Mouse (Mus musculus): Measurements from ENCODE around the gene Nkx2-2. TPM values are rescaled to one million over a fixed set of nuclear protein-coding genes. Genes with fewer than 3 reads are reported as not detected.
"Not testable (repeated sequence)": the region's sequence is repeated elsewhere in the genome, so short reads cannot be mapped to it uniquely, and the experiment has no call there.

Gene Nkx2-2
- polyA plus RNA-seq, 1 experiment from 2014 or later, result 2.5 TPM

DNA sequence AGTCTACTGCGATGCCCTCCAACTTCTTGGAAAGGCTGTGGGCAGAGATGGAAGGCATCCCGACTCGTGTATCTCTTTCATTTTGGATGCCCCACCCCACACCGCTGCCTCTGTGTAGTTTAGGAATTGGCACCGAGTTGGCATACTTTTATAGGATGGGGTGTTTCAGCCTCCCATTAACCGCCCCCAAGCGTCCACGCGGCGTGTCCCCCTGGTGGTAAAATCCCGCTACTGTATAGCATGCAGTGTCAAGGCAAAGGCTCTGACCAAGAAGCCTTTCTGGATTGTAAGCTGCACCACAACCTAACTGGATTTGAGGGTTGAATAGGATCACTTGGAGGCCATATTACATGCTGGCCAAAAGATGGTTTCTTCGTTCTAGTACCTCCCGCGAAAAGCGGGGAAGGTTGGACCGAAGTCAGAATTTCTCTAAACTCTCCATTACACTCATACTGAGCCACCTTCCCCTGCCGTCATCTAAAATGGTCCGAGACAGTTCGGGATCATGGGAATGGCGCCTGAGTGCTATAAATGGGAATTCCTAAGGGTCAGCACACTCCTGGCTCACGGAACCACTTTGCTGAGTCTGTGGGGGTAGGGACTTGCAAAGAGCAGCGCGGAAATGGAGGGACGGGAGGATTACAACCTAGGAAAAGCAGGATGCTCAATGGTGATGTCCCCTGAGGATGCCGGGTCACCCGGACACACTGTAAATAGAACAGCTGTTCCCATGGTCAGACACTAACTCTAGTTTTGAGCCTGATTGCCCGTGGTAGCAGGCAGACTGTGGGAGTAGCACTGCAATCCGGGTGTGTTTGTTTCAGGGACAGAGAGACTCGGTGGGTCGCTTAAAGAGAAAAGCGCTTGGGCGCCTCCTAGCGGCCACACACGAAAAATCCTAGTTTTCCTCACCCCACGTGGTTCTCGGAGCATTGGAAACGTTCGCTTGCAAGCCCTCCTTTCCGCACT is 15.7 kb downstream of the Nkx2-2 start:
- H3K27ac ChIP-seq (replicated peaks), result no peak overlapping the region
- H3K4me3 ChIP-seq, result peak overlapping the region; percentile 34
- H3K4me2 ChIP-seq, result peak overlapping the region; percentile 65
- WGBS, result 1% methylated on average over 39 of the region's 39 CpGs
- peaks cover 79% of the 10 kb centered on the region for H3K27me3 ChIP-seq
- no peaks in the 10 kb centered on the region for H3K9me3 ChIP-seq
- H3K4me1 ChIP-seq (replicated peaks), result peaks cover 17% of the 10 kb centered on the region
- H3K36me3 ChIP-seq, result no peaks in the 10 kb centered on the region
- ATAC-seq (ENCODE audit: low FRiP score, low read depth), result peak; percentile 65
- no peak overlapping the region; the same call in 1 of the 2 replicates for H3K9ac ChIP-seq

DNA sequence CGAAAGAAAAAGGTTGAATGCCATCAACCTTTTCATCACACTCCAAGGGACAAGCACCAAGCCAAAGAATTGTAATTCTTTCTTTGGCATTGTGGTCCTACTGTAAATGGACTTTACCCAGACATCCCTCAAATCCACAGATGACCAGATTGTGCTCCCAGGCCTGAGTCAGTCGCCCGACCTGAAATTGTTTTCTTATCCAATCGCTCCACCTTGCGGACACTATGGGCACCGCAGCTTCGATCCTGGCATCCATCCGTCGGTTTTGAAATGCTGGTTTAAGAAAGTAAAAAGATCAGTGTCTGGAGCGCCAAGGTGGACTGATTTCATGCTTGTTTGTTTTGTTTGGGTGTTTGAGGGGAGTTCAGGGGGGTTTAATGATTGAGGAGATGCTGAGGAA is 16.4 kb downstream of the Nkx2-2 start:
- Histone ChIP-seq H3K27me3 (peaks cover 78% of the 10 kb centered on the region), H3K27ac (replicated peaks) (no peak overlapping the region), H3K4me1 (replicated peaks) (peaks cover 17% of the 10 kb centered on the region), H3K4me2 (peak overlapping the region; percentile 65), H3K9me3 (no peaks in the 10 kb centered on the region), H3K36me3 (no peaks in the 10 kb centered on the region), H3K4me3 (peak overlapping the region; percentile 34), H3K9ac (no peak overlapping the region)
- WGBS, result 9% methylated on average over 10 of the region's 10 CpGs
- ATAC-seq (ENCODE audit: low FRiP score, low read depth), result 0 out of 2 replicates have a peak, but pooled peaks have one; percentile 6

DNA sequence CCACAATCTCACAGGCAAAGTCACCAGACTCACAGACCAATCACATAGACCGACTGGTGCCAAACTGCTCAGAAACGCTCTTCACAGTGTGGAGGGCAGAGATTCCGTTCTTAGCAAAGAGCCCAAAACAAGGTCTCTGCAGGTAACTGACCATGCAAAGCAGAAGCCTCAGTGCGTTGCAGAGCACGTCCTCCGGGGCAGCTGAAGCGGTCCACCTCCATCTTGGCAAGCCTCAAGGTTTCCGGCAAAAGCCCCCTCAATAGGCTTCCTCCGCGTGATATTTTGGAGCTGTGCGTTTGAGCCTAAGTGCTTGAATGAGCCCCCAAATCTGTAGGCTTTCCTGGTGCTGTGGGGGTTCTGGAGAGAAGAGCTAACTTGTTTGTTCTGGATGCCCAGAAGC is 18.7 kb downstream of the Nkx2-2 start:
- Histone ChIP-seq H3K4me1 (replicated peaks) (peaks cover 12% of the 10 kb centered on the region), H3K27ac (replicated peaks) (no peak overlapping the region), H3K36me3 (no peaks in the 10 kb centered on the region), H3K4me2 (no peak overlapping the region), H3K9ac (no peak overlapping the region), H3K27me3 (peaks cover 56% of the 10 kb centered on the region), H3K4me3 (no peak overlapping the region), H3K9me3 (no peaks in the 10 kb centered on the region)
- no peak for ATAC-seq (ENCODE audit: low FRiP score, low read depth)
- WGBS, result 85% methylated on average over 11 of the region's 11 CpGs

DNA sequence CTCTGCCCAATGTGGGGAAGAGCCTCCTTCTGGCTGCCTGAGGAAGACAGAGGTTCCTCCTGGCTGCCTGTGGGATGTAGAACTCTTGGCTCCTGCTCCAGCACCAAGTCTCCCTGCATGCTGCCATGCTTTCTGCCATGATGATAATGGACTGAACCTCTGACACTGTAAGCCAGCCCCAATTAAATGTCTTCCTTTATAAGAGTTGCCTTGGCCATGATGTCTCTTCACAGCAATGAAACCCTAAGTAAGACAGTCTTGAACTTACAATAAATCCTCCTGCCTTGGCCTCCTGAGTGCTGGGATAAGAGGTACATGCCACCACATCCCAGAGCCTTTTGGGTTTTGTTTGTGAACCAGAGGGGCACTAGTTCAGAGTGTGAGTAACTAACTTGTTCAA is 20.3 kb downstream of the Nkx2-2 start:
- Histone ChIP-seq H3K4me3 (no peak overlapping the region), H3K4me1 (replicated peaks) (peaks cover 9% of the 10 kb centered on the region), H3K9me3 (no peaks in the 10 kb centered on the region), H3K4me2 (no peak overlapping the region), H3K27ac (replicated peaks) (no peak overlapping the region), H3K9ac (no peak overlapping the region), H3K27me3 (peaks cover 42% of the 10 kb centered on the region), H3K36me3 (no peaks in the 10 kb centered on the region)
- ATAC-seq (ENCODE audit: low FRiP score, low read depth), result no peak

DNA sequence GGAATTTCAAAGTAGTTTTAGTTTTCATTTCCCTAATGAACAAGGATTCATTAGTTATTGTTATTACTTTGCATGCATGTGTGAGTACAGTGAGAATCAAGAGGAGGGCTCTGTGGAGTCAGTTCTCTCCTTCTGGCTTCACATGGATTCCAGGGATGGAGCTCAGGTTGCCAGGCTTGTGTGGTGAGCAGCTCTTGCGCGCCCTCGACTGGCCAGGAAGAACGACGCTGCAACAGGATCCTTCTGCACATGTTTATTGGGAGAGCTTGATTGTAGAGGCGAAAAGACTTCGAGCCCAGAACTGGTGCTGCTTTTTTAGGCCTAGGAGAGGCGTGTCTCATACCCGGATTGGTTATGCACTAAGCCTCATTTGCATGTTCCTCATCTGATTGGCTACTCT is 23.5 kb downstream of the Nkx2-2 start:
- not testable (repeated sequence) for H3K4me2 ChIP-seq; ATAC-seq (ENCODE audit: low FRiP score, low read depth); H3K36me3 ChIP-seq; H3K4me3 ChIP-seq; H3K4me1 ChIP-seq (replicated peaks); H3K27ac ChIP-seq (replicated peaks); H3K9ac ChIP-seq; H3K9me3 ChIP-seq
- WGBS, result 82% methylated on average over 9 of the region's 9 CpGs
- peaks cover 22% of the 10 kb centered on the region for H3K27me3 ChIP-seq

DNA sequence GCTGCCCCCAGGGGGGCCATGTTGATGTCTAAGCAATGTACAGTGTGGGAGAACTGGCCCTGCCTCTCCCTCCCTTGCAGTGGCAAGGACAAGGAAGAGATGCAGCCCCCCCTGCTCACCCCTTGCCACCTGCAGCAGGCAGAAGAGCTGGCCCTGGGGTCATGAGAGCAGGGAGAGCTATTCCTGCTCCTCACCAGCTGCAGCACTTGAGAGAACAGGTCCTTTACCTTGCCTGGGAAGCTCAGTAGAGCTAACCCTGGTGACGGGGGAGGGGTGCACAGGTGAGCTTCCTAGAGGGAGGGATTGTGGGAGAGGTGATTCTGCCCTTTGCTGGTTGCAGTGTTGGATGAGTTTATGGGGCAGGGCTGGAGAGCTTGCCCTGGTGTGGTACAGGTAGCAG is 28.2 kb downstream of the Nkx2-2 start:
- no peak for ATAC-seq (ENCODE audit: low FRiP score, low read depth)
- Histone ChIP-seq H3K4me2 (no peak overlapping the region), H3K9me3 (no peaks in the 10 kb centered on the region), H3K27ac (replicated peaks) (no peak overlapping the region), H3K36me3 (no peaks in the 10 kb centered on the region), H3K9ac (no peak overlapping the region), H3K27me3 (no peaks in the 10 kb centered on the region), H3K4me3 (no peak overlapping the region), H3K4me1 (replicated peaks) (no peaks in the 10 kb centered on the region)
- WGBS, result 81% methylated on average over 1 of the region's 1 CpGs

DNA sequence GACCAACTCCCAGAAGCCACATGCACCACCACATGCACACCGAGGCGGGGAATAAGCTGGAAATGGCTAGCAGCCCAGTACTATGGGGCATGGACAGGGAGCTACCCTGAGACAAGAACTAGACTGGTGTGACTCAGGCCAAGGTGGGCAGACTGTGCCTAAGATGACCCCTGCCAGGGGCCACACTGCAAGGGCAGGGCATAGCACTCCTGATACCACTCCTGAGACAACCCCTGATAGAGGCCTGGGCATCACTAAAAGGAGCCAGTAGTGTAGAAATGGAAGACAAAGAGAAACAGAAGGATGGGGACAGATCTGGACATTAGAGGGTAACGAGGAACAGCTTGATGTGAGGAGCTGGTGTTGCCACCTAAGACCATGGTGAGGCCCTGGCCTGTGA is 28.7 kb downstream of the Nkx2-2 start:
- no peaks in the 10 kb centered on the region for H3K36me3 ChIP-seq
- 90% methylated on average over 3 of the region's 3 CpGs for WGBS
- no peak overlapping the region for H3K4me2 ChIP-seq
- H3K4me1 ChIP-seq (replicated peaks), result no peaks in the 10 kb centered on the region
- no peaks in the 10 kb centered on the region for H3K27me3 ChIP-seq
- no peaks in the 10 kb centered on the region for H3K9me3 ChIP-seq
- no peak for ATAC-seq (ENCODE audit: low FRiP score, low read depth)
- no peak overlapping the region for H3K9ac ChIP-seq
- H3K4me3 ChIP-seq, result no peak overlapping the region
- no peak overlapping the region for H3K27ac ChIP-seq (replicated peaks)

DNA sequence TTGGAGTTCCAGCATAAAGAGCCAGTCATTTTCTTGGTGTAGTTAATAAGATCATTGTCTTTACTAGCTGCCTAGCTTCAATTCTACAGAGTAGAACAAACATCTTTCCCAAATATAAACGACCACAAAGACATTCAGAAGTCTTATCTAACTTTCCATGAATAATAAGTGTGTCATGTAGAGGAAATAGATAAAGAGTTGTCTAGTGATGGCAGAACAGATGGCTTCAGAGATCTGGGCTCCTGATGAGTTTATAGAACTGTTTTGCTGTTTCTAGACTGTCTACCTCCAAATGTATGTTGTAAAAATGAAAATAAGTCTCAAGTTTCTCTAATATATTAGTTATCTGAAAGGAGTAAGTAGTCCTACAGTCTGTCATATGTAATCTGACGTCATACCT is 41.5 kb downstream of the Nkx2-2 start:
- Histone ChIP-seq H3K9ac (no peak overlapping the region), H3K4me1 (replicated peaks) (no peaks in the 10 kb centered on the region), H3K27me3 (no peaks in the 10 kb centered on the region), H3K9me3 (no peaks in the 10 kb centered on the region), H3K27ac (replicated peaks) (no peak overlapping the region), H3K4me3 (no peak overlapping the region), H3K36me3 (no peaks in the 10 kb centered on the region), H3K4me2 (no peak overlapping the region)
- no peak for ATAC-seq (ENCODE audit: low FRiP score, low read depth)
- 71% methylated on average over 2 of the region's 2 CpGs for WGBS

Other genes with a start within 250 kb of the Nkx2-2 start
- gene Xrn2, start 181.2 kb downstream of the Nkx2-2 start, polyA plus RNA-seq (2015; fragmentation: Nextera tagmentation; extraction: Ambion mirVana), result 62.4 and 65.1 TPM in 2 replicates
- not detected in 2 replicates for gene Nkx2-4, start 108.8 kb downstream of the Nkx2-2 start, polyA plus RNA-seq (2015; fragmentation: Nextera tagmentation; extraction: Ambion mirVana)
- gene Pax1, start 167.7 kb upstream of the Nkx2-2 start, polyA plus RNA-seq (2015; fragmentation: Nextera tagmentation; extraction: Ambion mirVana), result not detected in 2 replicates